Mouse (Mus musculus) left cerebral cortex, adult 18-20 months (tissue): ENCODE results near the gene Amtn. TPM values are rescaled to one million over a fixed set of nuclear protein-coding genes. Genes with fewer than 3 reads are reported as not detected.
"Not testable (repeated sequence)": the region's sequence is repeated elsewhere in the genome, so short reads cannot be mapped to it uniquely, and the experiment has no call there.

Source experiments
- DNase-seq, 2 experiments: peaks; one replicate each; pipeline ENCODE4 v3.0.0; 2021 to 2022; ENCODE audit warnings: low spot score in 2 of 2, mixed read lengths in 1 of 2
- long read RNA-seq, 2 experiments: library from polyadenylated mRNA; stranded (forward); transcript quantifications; one replicate each; pipeline ENCODE4 v2.0.0; 2021
- total RNA-seq, 2 experiments: library from RNA; stranded (reverse); gene quantifications; 2 replicates each; pipeline ENCODE4 v1.2.3; 2021

Gene Amtn
- total RNA-seq, result not detected
- long read RNA-seq, experiment 1, result 0 reads
- long read RNA-seq, experiment 2, result 0 reads

- no peak for DNase-seq
Measured at GRCm38 (mm10) chr5:88375808-88376207, at the start of gene Amtn. Gene Amtn, plus strand, starts transcription at chr5:88376108.

- DNase-seq, result not testable (repeated sequence)
Measured at GRCm38 (mm10) chr5:88348533-88348932, 27.4 kb upstream of the Amtn start.

- DNase-seq, result peak; percentile 29 to 44
Measured at GRCm38 (mm10) chr5:88364768-88365167, 11.1 kb upstream of the Amtn start.

GRCm38 (mm10) chr5:88366886-88367285 is 9.0 kb upstream of the Amtn start:
- no peak for DNase-seq

- no peak for DNase-seq
Measured at GRCm38 (mm10) chr5:88370578-88371232, 5.2 kb upstream of the Amtn start.

GRCm38 (mm10) chr5:88372563-88372962 is 3.3 kb upstream of the Amtn start:
- no peak for DNase-seq

GRCm38 (mm10) chr5:88391960-88392359 is 16.1 kb downstream of the Amtn start:
- not testable (repeated sequence) for DNase-seq

GRCm38 (mm10) chr5:88398581-88398980 is 22.7 kb downstream of the Amtn start:
- DNase-seq, result no peak

- DNase-seq, result peak; percentile 73 to 83
Measured at GRCm38 (mm10) chr5:88399849-88400248, 23.9 kb downstream of the Amtn start.

GRCm38 (mm10) chr5:88401464-88401863 is 25.6 kb downstream of the Amtn start:
- no peak for DNase-seq

GRCm38 (mm10) chr5:88420319-88421065 is 44.6 kb downstream of the Amtn start:
- DNase-seq, result no peak

- peak in 1 of 2 experiments; percentile 9 for DNase-seq
Measured at GRCm38 (mm10) chr5:88424892-88425291, 49.0 kb downstream of the Amtn start.

- no peak for DNase-seq
Measured at GRCm38 (mm10) chr5:88426753-88427152, 50.8 kb downstream of the Amtn start.

Other genes starting within 250 kb of the Amtn start
- not detected for gene Gm11115, start 222.0 kb upstream of the Amtn start, total RNA-seq
- gene Gm7714, start 107.2 kb upstream of the Amtn start, total RNA-seq, result not detected
- gene Prol1, start 58.8 kb upstream of the Amtn start, total RNA-seq, result not detected
- gene Ambn, start 79.9 kb downstream of the Amtn start, total RNA-seq, result not detected
- not detected for gene Enam, start 111.9 kb downstream of the Amtn start, total RNA-seq
- under 1 TPM; 0.51 to 0.87 TPM for gene Jchain, start 151.8 kb downstream of the Amtn start, total RNA-seq
- 10 to 100 TPM; 29.4 to 29.8 TPM for gene Utp3, start 178.4 kb downstream of the Amtn start, total RNA-seq
- 100 to 1,000 TPM; 181 TPM for gene Rufy3, start 188.9 kb downstream of the Amtn start, total RNA-seq